Mouse (Mus musculus) right cerebral cortex, postnatal 14 days (tissue): ENCODE results near the gene Ercc8.
A peak's percentile ranks its signal among the peaks of the same experiment; 100 is the strongest.

Source experiments
- DNase-seq: peaks from one replicate; pipeline ENCODE4 v3.0.0; 2022

Ercc8 gene

DNA sequence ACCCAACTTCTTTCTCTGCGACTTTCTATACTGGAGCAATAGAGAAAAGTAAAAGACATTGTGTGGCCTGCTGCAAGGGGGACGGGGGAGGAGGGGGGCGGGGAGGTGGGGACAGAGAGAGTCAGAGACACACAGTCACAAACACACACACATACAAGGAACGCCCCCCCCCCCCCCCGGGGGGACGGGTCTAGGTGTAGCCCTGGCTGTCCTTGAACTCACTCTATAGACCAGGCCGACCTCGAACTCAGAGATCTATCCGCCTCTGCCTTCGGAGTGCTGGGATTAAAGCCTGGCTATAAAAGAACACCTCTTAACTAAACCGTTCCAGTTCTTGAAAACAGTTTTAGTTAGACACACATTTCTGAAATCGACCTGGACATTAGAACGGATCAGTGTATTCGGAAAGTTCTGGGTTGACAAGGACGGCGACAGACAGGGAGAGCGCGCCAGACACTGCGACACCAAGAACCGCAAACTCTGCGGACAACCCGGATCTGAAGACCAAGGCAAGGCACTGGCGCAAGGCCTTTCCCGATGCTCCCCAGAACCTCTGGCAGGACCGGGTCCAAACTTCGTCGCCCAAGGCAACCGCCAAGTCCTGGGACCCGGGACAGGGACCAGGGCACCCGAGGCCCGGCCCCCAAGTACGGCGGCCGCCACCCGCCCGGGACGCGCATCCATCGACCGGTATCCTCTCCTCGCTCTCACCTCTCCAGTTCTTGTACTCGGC is 633 bp upstream of the Ercc8 start:
- no peak for DNase-seq

DNA sequence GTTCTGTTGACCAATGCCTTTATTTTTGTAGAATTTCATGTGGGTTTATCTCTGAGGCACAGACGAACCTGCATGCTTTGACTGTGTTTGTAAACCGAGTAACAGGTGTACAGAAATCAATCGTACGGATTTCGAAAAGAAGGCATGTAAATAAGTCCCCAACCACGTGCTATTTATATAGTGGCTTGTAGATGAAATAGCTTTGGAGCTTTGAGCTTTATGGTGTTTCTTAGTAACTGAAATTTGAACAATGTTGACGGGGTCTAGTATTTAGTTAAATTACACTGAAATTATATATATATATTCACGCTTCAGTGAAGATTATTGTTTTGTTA is 677 bp downstream of the Ercc8 start:
- DNase-seq, result no peak

DNA sequence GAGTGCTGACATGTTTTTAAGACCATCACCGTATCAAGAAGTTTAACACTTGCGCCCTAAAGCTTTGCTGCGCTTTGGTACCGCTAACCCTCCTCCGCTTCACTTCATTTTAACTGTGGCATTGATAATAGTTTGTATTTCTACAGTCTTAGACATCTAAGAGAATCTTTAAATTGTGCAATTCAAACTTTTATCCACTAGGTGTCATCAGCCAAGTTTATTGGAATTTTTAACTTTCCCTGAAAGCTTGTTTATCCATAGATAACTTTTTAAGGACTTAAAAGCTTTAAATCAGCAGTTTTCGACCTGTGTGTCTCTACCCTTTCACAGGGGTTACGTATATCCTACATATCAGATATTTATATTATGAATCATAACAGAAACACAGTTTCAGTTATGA is 1.4 kb downstream of the Ercc8 start:
- no peak for DNase-seq

DNA sequence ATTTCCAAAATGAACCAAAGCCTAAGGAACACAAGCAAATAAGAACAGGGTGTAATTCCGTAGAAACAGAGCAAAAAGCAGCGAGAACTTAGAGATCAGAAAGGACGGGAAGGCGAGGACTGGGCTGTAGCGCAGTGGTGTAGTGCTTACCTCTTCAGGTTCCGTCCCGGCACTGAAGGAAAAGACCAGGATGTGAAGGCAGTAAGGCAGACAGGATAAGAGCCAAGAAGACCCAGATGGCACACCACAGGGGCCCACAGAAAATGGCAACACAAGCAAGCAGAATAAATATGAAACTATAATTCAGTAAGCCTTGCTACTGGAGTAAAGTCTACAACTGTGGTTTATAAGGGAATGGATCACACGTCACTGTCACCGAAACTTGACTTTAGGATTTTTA is 5.4 kb downstream of the Ercc8 start:
- no peak for DNase-seq

DNA sequence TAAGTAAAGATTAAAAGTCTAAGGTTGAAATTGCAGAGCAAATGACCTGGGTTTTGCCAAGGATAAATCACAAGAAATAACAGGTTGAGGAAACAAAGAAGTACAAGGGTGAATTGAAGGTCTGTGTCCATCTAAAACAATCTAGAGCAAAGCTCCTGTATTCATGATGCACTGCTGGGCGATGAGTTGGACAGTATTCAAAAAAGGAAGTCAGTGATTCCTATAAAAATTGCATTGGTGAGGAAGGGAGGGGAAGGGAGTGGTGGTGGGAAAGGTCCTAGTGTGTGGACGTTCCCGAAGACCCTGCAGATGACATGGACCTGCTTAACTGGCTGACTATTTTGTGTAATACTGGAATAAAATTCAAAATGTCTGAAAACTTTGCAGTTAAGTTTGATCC is 6.1 kb downstream of the Ercc8 start:
- no peak for DNase-seq

DNA sequence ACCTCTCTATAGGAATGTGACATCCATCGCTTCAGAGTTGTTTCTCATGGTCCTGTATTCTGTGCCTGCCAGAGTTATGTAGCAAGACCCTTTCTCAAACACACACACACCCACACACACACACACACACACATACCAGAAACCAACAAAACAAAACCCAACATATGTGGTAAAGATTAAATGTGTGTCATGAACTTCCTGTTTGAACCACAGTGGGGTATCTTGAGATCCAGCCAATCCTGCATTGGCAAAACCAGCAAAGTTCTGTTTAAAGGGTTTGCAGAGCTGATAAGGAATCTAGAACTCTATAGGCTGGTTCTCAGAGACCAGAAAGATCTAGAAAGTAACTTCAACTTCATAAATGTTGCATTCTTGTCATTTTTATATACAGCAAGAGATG is 11.5 kb downstream of the Ercc8 start:
- DNase-seq, result no peak

DNA sequence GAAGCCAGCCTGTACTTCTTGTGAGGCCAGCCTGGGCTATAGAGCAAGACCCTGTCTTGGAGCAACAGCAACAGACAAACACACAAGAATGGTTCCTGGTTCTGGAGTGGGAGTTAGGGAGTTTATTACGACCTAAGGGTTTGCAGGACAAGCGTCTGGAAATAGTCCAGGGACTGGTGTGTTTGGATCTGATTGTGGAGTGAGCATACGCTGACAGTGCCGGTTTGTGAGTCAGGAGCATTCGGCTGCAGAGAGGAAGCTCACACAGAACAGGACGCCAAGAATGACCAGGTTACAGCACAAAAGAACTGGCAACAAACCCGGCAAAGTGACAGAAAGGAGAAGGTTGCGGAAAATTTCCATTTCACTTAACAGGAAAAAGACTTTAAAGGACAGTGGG is 12.0 kb downstream of the Ercc8 start:
- DNase-seq, result no peak

DNA sequence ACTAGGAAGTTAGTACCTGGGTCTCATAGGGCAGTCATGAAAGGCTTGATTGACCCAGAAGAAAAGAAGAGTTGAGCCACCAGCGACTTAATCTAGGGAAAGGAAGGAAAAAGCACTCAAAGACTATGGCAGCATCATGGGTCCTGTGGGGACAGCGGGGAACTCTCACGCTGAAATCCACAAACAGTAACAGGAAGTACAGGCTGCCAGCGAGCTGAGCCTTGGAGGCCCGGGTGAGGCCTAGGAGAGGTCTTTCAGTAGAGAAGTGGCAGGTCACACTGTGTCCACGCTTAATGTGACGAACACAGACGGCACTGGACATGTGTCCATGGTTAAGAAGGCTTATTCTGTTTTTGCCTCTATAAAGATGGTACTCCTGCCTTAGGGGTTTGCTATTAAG is 21.1 kb downstream of the Ercc8 start:
- DNase-seq, result no peak

DNA sequence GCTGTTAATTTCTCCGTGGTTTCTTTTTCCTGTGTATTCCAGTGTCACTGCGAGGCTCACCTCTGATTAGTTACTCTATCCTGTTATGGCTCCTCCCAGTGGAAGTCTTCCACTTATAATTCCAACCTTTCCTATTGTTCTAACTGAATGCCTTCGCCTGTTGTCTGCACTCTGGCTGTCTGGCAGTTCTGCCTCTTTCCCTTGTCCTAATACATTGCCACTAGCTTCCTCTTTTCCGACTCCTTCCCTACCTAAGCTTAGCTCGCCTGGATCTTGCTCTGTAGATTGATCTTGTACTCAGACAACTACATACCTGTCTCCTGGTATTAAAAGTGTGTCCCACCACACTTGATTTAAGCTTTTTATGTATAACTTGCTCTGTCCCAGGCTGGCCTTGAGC is 22.3 kb downstream of the Ercc8 start:
- no peak for DNase-seq

DNA sequence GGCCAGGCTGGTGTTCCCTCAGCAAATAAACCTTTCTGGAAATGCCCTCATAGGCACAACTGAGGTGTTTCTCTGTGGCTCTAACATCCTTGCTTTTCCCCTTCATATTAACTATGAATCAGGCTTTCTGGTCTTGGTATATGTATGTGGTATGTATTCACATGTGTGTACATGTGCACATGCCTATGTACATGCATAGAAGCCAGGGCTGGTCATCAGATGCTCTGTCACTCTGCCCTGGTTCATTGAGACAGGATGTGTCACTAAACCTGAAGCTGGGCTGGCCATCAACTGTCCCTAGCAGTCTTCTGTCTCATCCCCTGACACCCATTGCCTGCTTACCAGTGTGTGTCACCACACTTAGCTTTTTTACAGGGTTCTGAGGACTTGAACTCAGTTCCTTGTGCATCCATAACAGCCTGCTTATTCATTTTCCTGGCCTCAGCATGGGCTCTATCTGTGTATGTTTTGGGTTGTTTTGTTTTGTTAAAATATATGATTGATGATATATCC is 26.3 kb downstream of the Ercc8 start:
- no peak for DNase-seq

DNA sequence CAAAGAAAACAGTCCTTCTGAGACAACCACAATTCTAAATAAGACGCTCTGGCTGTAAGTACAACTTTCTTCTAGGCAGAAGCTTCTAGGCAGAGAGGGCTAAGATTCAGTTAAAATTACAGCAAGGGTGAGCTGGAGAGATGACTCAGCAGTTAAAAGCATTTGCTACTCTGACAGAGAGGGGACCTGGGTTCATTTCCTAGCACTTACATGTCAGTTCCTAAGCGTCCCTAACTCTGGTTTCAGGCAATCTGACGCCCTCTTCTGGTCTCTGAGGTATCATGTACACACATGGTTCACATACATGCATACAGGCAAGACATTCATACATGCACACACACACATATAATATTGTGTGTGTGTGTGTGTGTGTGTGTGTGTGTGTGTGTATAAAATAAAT is 27.0 kb downstream of the Ercc8 start:
- DNase-seq, result no peak

DNA sequence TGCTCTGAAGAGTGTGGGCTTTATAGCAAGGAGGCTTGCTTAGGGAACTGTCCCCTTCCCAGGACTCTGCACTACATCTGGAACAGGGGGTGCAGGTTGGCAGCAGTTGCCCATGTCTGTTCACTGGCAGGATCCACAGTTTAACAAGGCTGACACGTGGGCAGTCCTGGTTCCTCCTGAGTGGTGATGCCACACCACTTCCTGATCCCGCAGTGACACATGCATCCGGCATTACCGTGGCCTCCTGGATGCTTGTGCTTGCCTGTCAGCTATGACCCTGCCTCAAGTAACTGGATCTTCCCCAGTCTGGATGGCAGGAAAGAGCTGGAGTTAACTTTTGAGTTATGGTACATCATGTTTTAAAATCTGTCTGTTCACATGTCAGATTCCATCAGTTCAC is 29.5 kb downstream of the Ercc8 start:
- DNase-seq, result no peak

DNA sequence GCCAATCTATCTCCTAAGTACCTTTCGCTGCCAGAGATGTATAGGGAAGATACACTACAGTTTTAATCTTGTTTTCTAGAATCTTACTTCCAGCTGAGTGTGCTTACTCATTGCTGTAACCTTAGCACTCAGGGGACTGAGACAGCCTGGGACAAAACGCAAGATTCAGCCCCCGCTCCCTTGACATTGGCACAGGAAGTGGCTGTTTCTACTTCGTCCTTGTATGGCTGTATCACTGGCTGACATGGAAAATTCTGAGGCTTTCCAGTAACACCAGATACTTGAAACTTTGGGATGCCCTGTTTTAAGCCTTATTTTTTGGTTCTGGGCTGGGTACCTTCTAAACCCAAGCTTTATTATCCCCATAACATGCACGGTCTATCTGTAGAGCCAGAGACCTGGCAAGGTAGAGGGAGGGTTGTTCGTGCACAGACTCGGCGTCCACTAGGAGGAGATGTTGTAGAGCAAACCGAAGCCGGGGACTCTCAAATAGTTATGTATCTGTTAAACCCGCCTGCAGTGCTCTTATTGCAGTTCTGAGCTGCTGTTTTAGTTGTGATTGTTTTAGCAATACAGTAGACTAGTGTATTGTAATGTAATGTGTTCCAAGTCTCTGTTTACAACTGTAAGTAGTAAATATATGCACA is 32.7 kb downstream of the Ercc8 start:
- peak; percentile 63 for DNase-seq

DNA sequence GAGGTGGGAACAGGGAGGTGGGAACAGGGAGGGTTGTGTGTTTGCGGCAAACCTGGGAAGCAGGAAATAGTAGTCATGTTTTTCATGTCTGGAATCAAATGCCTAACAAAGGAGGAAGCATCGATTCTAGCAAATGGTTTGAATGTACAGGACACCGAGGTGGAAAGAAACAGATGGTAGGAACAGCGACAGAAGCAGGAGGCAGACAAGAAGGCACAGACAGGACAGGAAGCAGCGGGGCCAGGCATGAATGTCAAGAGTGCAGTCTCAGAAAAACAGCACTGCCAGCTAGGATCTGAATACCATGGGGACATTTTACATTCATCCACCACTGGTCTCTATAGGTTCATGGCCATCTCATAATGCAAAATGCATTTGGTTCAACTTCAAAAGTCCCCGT is 36.9 kb downstream of the Ercc8 start:
- no peak for DNase-seq

DNA sequence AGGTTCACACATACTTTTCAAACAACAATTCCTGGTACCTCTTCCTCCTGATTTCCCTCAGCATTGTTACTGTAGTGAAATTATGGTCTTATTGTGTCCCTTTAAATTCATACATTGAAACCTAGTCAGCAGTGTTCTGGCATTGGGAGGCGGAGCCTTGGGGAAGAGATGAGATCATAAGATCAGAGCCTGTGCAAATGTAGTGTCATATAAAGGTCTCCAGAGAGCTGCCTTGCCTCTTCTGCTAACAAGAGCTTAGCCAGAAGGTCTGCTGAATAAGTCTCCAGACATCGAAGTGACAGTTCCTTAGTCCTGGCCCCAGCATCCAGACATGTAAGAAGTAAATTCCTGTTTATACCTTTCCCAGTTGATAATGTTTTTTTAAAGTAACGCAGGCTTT is 46.3 kb downstream of the Ercc8 start:
- DNase-seq, result no peak

DNA sequence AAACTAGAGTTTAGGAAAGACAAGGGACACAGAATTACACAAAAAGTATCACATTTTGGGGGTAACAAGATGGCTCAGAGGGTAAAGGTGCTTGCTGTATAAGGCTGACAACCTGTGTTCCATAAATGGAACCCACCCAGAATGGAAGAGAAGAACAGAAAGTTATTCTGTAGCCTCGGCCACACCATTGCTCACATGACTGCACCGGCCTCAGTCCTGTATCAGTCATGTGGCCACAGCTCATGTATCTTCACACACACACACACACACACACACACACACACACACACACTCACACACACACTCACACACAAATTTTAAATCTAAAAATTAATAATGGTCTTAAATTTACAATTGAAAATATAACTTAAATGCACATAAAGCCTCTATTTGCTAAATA is 48.9 kb downstream of the Ercc8 start:
- no peak for DNase-seq

DNA sequence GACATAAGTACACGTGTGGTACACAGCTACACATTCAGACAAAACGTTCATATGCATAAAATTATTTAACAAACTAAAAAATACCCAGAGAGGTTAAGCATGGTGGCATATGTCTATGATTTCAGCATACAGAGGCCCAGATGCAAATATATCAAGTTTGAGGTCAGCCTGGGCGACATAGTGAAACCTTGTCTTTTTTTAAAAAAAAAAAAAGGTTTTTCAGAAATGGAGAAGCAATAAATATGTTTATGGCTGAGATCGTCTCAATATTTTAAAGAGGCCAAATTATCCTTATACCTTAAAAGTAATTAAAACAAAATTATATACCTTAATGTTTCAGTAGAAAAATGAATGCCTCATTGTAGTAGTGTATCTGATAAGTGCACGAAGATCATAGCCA is 49.6 kb downstream of the Ercc8 start:
- DNase-seq, result no peak

DNA sequence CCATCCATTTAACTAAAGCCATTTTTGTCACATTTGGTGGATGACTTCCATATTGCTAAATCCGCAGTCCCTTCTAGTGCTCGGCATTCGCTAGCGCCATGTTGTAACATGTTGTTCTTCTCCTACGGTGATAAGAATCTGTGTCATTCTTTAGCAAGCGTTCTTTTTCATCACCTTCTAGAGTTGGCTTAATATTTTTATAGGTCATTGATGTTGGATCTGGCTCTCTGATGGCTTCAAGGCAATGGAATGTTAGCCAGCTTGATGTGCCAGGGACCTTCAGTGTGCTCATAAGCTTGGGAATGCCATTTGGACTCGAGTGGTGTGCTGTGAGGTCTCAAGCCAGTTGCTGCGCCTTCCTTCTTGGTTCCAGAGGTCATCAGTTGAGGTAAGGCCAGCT is 52.4 kb downstream of the Ercc8 start:
- DNase-seq, result no peak

DNA sequence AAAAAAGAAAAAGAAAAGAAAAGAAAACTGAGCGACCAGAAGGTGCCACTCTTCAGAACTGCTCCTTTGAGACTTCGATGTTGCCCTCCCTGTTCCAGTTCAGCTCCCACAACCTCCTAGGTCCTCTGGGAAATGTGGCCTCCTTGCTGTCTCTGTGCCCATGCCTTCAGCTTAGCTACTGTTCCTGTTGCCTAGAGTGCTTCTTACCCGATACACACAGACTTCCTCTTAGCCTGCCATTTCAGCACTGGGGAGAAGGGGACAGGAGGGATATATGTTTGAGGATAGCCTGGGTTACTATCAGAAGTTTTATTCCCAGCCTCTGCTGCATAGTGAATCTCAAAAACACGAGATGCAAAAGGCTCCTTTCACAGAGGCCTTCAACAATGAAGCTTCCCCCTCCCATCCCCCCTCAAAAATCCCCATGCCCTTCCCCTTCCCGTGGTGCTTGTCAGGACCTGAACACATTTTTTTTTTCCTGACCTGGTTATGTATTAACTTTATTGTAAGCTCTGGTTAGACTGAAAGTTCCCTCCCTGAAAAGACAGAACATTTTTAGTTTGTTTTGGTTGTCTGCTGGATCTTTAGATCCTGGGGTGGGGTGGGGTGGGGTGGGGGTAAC is 54.0 kb downstream of the Ercc8 start:
- no peak for DNase-seq

DNA sequence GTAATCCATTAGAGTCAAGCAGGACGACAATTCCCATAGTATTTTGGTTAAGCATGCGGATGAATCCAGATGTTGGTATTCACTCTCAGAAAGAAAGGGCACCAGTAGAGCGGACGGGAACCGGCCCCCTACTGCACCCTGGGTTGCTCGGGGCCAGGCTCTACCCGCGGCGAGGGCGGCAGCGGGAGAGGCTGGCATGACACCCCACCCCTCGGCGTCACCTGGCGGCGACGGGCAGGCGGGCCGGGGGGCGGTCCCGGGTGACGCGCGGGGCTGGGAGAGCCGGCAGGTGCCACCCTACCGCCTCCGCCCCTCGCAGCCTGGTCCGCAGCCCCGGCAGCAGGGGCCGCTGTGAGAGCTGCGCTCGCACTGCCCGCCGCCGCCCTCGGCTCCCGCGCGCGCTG is 55.6 kb downstream of the Ercc8 start, which contains the start of gene Elovl7:
TSS of gene Elovl7 (plus strand) at position 324 of the 404 bp plus-strand sequence.
- DNase-seq, result peak; percentile 74

DNA sequence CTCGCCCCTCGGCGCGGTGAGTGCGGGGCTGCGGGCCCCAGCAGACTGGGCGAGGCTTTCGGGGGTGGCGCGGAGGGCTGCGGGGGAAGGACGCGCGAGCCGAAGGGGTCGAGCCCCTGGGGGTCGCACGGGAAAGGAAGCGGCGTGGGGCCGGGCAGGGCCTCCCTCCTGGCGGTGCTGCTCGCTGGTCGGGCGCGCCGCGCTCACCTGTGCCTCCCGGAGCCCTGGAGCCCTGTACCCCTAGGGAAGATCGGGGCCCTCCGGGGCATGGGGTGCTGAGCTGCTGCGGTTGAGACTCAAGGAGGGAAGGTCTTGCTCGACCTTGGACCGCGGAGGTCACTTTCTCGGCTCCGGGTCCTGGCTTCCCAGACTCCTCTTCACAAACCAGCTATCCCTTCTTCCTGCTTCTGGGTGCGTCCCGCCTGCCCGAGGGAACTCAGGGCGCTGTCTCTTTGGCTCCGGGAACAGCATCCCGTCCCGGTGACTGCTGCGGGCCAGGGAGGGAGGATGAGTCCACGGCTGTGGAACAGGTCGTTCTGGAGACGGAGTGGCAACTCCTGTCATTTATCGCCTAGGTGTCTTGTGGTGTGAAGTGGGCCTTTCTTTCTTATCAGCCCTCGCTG is 56.1 kb downstream of the Ercc8 start:
- DNase-seq, result peak; percentile 11

DNA sequence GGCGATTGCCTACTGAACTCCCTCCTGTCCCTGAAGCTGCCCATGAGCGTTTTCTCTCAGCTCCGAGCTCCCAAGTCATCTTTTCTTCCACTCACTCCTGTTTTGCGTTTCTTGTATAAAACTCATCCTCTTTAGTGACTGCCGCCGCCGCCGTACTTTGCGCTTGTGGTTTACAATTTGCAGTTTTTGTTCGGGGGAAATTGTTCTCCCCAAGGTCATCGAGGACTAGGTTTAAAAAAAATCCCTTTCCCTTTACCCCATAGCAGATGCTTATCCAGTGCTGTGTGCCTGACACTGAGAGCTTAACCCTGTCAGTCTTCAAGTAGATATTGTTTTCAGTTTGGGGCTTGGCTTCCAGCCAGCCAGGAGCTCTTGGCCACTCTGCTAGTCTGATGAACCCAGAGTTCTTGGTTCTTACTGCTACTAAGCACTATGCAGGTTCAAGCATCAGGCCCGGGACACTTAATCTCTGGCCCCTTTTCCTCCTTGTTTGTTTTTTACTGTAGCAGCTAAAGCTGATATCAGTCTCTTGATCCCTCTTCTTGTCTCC is 56.8 kb downstream of the Ercc8 start:
- no peak for DNase-seq

DNA sequence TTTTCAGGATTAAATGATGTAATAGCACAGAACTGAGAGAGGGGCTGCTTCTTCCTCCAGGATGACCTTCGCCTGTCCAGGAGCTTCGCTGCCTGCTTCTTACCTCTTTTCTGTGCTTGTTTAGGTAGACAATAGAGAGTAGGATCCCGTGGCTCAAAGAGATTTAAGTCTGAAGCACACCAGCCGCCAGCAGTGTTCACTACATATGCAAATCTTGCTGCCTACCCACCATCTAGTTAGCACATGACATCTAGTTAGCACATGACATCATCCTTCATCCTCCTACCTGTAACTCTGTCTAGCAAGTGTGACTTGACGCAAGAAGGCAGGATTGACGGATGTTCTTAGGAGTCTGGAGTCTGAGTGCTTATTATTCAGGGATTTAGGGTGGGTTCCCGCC is 61.2 kb downstream of the Ercc8 start:
- DNase-seq, result no peak

DNA sequence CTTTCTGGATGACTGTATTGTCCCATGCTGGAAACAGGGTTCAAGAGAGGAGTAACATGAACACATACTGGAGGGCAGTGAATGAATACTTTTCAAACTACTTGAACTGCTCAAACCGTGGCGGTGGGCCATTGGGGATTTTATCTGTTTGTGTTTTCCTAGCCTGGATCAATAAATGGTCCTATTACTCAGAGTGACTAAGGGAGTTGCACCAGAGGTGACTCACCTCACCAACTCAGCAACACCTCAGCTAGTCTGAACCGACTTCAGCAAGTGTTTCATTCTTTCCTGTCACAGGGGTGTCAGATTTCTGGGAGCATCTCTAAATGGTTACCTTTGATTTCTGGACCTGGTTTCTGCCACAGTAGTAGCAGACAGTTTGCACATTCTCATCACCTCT is 70.7 kb downstream of the Ercc8 start:
- no peak for DNase-seq
